Mouse (Mus musculus) urinary bladder, adult 2 months (tissue): Measurements from ENCODE around the gene Itih1. TPM values are rescaled to one million over a fixed set of nuclear protein-coding genes. Genes with fewer than 3 reads are reported as not detected.

Source experiments
- DNase-seq: peaks from one replicate; pipeline ENCODE4 v3.0.0; 2022; ENCODE audit warnings: low spot score
- polyA plus RNA-seq: library from polyadenylated mRNA; depleted of rRNA; stranded (reverse); fragments of >200 nt; gene quantifications from 2 replicates; pipeline ENCODE4 v1.2.3, GENCODE M21; 2012; rRNA removed

Gene Itih1
- 0.04 TPM in 1 of 2 replicates, not detected in the other for polyA plus RNA-seq

DNA sequence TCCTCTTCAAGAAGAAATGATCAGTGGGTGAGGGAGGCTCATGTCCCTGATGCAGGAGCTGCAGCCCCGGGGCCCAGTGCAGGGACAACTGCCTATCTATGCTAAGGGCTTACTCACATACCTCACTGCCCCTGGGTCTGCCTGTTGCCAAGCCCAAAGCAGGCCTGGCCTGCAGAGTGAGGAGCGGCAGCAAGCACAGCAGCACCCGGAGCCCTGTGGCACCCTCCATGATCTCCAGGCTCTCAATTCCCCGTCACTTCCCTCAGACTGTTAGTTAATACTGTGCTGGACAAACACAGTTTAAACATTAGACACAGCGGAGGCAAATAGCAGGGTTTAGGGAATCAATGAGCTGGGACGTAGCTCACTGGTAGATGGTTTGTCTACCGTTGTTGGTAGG is at the start of gene Itih1:
Itih1 (minus strand) TSS at position 252 of the 400 bp plus-strand sequence.
- no peak for DNase-seq

- no peak for DNase-seq
Measured at GRCm38 (mm10) chr14:30976222-30976621, 33.1 kb upstream of the Itih1 start.

DNA sequence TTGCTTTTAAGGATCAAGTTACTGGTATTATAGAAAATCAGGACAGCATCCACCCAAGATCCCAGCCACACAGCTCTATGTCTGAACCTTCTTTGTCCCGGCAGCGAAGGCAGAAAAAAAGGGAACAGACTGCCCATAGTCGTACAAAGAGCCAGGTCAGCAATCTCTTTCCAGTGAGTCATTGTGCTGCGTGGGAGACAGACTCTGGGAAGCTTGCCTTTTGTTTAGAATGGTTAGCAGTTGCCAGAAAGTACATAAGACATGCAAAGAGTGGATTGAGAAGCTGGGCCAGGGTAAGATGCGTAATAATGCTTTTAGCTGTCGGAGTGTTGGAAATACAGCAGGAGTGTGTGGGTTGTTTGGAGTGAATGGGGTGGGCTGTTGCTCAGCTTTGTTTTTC is 31.1 kb upstream of the Itih1 start:
- no peak for DNase-seq

GRCm38 (mm10) chr14:30960366-30960765 is 17.3 kb upstream of the Itih1 start:
- DNase-seq = no peak

- DNase-seq = no peak
Measured at GRCm38 (mm10) chr14:30959031-30959430, 15.9 kb upstream of the Itih1 start.

DNA sequence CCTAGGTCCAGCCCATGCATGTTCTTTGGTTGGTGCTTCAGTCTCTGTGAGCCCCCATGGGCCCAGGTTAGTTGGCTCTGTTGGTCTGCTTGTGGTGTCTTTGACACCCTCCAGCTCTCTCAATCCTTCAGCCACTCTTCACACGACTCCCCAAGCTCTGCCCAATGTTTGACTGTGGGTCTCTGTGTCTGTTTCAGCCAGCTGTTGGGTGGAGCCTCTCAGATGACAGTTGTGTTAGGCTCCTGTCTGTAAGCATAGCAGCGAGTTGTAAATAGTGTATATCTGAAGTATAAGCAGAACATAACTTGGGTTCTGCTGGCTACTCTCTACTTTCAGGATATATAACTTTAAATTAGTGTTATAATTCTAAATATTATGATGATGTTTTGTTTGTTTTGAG is 15.4 kb upstream of the Itih1 start:
- no peak for DNase-seq

DNA sequence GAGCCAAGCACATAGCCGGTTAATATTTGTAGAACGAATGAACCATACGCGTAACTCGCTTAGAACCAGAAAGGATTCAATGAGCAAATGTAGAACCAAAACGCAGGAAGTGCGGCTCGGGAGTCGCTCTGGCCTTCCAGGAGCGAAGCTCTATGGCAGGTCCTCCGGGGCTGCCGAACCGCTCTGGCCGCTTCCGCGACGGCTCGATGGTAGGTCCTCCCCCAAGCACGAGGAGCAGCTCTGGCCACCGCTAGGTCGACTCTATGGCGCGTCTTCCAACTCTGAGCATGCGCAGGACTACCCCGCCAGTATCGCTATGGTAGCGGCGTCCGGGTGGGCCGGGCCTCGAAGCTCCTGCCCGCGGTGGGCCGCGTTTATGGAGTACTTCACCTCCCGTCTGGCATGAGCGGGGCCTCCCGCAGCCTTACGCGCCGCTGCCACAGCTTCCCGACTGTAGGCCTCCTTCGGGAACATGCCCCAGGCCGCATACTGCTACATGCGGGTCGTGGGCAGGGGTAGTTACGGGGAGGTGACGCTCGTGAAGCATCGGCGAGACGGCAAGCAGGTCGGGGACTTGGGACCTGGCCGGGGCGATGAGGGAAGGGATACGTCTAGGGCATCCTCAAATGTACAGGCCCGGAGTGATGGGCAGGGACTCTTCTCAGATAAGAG is 8.2 kb upstream of the Itih1 start, which contains the start of gene Nek4:
Nek4 (plus strand) TSS at position 224 of the 672 bp plus-strand sequence.
- peak; percentile 86 for DNase-seq

DNA sequence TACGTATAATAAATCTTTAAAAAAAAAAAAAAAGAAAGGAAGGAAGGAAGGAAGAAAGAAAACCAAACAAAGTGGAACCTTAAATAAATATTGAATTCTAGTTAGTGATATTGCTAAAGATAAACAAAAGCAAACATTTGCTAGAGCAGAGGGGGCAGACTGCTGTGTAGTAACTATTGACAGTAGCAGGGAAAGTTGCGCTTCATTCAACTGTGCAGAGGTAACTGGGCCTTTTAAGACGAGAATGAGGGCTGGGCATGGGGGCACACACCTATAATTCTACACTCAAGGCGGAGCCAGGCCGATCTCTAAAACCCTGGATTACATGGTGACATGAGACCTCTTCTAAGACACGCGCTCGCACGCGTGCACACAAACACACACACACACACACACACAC is 6.9 kb upstream of the Itih1 start:
- DNase-seq = no peak

DNA sequence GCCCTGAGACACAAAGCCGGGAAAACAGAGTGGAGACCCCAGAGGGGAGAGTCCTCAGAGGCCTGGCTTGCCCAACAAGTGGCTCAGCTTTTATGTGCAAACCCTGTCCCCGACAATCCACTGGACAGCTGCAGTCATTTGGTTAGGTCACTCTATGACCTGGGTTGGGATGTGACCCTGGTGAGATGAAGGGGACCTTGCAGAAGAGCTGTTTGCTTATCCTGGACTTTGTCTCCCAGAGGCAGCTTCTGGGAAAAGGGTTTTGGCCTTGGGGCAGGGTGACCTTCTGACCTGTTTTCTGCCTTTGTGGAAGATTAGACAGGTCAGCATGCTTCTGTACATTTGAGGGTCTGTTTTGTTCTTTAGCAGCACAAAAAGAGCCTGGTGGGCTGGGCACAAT is 1.7 kb upstream of the Itih1 start:
- DNase-seq = no peak

DNA sequence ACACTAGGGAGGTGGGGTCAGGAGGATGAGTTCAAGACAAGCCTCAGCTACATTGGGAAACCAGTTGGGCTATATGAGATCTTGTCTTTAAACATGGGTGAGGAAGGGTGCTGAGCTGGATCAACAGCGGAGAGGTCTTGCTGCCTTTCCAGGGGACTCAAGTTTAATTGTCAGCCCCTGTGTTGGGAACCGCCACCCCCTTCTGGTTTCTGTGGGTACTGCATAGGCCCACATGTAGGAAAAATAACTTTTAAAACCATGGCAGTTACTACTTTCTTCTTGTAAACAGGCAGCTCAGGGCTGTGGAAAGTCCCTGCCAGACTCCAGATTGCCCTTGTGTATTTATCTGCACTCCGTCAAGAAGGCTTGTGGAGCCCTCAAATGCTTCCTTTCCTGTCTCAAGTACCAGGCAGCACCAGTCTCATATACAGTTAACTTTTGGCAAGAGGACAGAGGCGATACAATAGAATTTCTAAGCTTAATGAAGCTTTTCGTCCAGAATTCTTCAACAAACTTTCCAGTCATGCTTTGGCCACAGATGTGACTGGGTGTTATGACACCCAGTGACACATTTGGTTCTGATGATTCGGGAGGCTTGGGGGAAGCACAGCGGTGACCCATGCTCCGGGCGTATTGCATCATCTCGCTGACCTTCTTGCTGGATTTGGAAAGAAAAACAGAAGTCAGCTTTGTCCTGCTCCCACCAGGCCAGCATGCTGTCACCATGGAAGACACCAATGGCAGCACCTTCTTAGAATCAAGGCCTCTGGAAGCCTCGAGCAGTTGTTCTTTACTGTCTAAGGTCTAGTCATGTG is 978 bp upstream of the Itih1 start:
- DNase-seq = no peak

DNA sequence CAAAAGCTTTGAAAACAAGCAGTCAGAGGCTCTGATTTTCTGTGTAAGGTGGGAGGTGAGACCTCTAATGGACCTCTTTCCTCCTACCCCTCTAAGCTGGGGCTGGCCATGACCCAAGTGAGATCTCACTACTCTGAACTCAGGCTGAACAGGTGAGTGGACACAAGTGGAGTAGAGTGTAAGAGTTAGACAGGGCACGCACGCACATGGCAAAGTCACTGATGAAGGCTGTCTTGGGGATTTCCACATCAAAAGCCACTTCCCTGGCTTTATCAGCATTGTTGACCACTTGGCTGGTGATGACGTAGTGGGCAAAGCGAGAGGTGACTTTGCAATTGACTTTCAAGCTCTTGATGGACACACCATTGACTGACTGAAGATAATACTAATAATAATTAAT is 835 bp downstream of the Itih1 start:
- DNase-seq = no peak

DNA sequence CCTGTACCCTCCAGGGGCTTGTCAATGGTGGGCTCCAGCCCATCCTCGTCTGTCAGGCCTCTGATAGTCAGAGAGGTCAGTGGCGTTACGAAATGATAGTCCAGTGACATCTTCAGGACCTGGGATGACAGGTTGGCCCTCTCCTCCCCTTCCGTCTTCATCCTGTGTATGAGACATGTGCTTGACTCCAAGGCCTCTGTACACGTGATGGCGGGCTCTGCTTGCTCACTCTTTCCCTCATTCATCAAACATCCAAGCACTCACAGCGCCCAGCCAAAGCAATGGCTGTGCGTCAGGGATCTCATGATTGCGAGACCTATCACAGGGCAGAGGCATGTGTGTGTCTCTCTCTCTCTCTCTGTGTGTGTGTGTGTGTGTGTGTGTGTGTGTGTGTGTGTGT is 9.7 kb downstream of the Itih1 start:
- DNase-seq = no peak

DNA sequence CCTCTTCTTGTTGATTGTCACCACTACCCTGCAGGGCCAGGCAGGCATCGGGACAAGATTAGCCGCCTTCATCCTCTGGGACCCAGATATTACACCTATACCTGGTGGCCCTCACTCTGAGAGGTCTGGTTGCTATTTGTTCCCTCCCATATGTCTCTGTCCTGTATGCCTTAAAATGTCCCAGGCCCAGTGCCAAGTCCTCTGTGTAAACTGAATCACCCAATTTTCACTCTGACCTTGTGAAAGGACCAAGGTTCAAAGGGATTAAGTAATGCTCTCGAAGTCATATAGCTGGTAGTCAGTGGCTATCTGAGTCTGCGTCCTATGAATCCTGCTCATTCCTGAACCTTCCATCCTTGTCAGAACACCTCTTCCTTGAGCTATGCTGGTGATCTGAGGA is 12.7 kb downstream of the Itih1 start:
- no peak for DNase-seq

- no peak for DNase-seq
Measured at GRCm38 (mm10) chr14:30925492-30925891, 17.6 kb downstream of the Itih1 start.

GRCm38 (mm10) chr14:30923375-30924105 is 19.5 kb downstream of the Itih1 start, which contains the start of gene Itih3:
Itih3 (minus strand) TSS chr14:30923760.
- no peak for DNase-seq

GRCm38 (mm10) chr14:30922053-30922670 is 20.9 kb downstream of the Itih1 start:
- no peak for DNase-seq

- DNase-seq = no peak
Measured at GRCm38 (mm10) chr14:30916516-30916915, 26.6 kb downstream of the Itih1 start.

DNA sequence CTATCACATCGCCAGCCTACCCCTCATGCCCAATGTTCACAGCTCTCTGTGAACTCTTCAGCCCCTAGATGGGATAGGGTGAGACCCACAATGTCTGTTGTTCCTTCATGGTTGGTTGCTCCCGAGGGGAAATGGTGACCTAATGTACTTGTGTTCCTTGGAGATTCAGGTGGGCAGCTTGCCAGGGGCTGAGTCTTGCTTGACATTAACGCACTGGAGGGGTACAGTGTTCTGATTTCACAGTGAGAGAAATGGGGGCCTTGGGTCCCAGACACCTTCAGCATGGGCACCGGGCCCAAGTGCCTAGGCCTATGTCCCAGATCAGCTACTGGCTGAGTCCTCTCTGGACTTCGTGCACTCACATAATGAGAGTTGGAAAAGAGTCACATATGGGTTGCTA is 29.7 kb downstream of the Itih1 start:
- DNase-seq = no peak

DNA sequence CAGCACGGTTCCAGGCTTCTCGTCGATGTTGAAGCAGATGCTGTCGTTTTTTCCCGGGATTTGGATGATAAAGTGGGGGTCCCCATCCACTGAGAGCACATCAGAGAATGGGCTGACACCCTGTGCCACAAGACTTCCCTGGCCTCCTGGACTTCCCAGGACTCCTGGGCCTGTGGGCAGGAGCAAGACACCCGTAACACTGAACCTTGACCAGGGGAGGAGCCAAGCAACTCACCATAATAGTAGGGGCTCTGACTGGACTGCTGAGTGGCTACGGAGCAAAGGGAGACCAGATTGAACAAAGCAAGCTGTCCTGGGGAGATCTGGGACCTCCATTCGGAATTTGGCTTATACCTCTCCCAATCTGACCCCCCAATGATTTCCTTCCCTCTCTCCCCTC is 30.4 kb downstream of the Itih1 start:
- DNase-seq = no peak

GRCm38 (mm10) chr14:30911141-30911540 is 31.9 kb downstream of the Itih1 start:
- no peak for DNase-seq

DNA sequence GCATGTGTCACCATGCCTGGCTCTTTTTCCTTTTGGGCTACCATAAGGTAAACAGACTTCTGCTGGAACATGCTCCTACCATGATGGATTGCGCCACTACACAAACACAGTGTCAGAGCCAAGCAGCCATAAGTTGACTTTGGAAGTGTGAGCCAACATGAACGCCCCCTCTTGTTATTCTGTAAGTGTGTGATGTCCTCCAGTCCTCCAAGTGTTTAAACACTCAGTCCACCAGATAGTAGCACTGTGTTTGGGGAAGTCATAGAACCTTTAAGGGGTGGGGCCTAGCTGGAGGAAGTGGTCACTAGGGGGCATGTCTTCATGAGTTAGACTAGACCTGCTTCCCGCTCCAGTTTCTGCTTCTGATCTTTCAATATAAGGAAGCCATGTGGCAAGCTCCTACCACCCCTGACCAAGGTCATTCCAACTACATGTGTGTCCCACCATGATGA is 35.2 kb downstream of the Itih1 start:
- DNase-seq = no peak

- no peak for DNase-seq
Measured at GRCm38 (mm10) chr14:30906001-30906400, 37.1 kb downstream of the Itih1 start.
